Mouse (Mus musculus) MEL (cell line): ENCODE data around the gene Gxylt1. TPM values are rescaled to one million over a fixed set of nuclear protein-coding genes. Genes with fewer than 3 reads are reported as not detected.

Experiments
- DNase-seq: peaks from one replicate; pipeline ENCODE4 v3.0.0; 2011; ENCODE audit warnings: low read depth, low spot score
- H3K27ac ChIP-seq: 2 replicates; pipeline ENCODE4 v1.5.1; 2012; ENCODE audit warnings: low read depth, mild to moderate bottlenecking, control low read depth, low read length, moderate library complexity; ENCODE audit not compliant: control insufficient read depth
- H3K27me3 ChIP-seq, 2 experiments: fragments of 150-350 bp in 1 of 2; sonication (generic) in 1 of 2; 2 replicates each; pipeline ENCODE4 v1.6.1; 2012; ENCODE audit warnings: low read length in 2 of 2, mild to moderate bottlenecking in 2 of 2, improper control_type of control experiment in 1 of 2, moderate library complexity in 1 of 2; ENCODE audit not compliant: insufficient read depth in 2 of 2, control insufficient read depth in 1 of 2
- H3K36me3 ChIP-seq, 2 experiments: 2 replicates each; pipeline ENCODE4 v1.6.1; 2012 to 2014; ENCODE audit warnings: low read length in 2 of 2, improper control_type of control experiment in 1 of 2, inconsistent platforms in 1 of 2, mild to moderate bottlenecking in 1 of 2; ENCODE audit not compliant: insufficient read depth in 2 of 2, control insufficient read depth in 1 of 2
- H3K4me1 ChIP-seq, 2 experiments: fragments of 150-350 bp in 1 of 2; sonication (generic) in 1 of 2; 2 replicates each; pipeline ENCODE4 v1.6.1; 2012; ENCODE audit warnings: low read length in 2 of 2, improper control_type of control experiment in 1 of 2, mild to moderate bottlenecking in 1 of 2; ENCODE audit not compliant: insufficient read depth in 2 of 2, control insufficient read depth in 1 of 2
- H3K4me3 ChIP-seq, 2 experiments: fragments of 150-350 bp in 1 of 2; sonication (generic) in 1 of 2; 2 replicates each; pipeline ENCODE4 v1.5.1; 2012; ENCODE audit warnings: low read depth in 2 of 2, low read length in 2 of 2, mild to moderate bottlenecking in 2 of 2, moderate library complexity in 2 of 2, control low read depth in 1 of 2, improper control_type of control experiment in 1 of 2; ENCODE audit not compliant: control insufficient read depth in 1 of 2, insufficient read depth in 1 of 2
- H3K79me2 ChIP-seq: 2 replicates; pipeline ENCODE4 v1.6.1; 2012; ENCODE audit warnings: mild to moderate bottlenecking, low read length, moderate library complexity; ENCODE audit not compliant: control insufficient read depth, poor library complexity, insufficient read depth
- H3K9ac ChIP-seq: 2 replicates; pipeline ENCODE4 v1.6.1; 2012; ENCODE audit warnings: low read depth, mild to moderate bottlenecking, control low read depth, low read length, moderate library complexity; ENCODE audit not compliant: control insufficient read depth, poor library complexity, severe bottlenecking
- H3K9me3 ChIP-seq: fragments of 150-350 bp; sonication (generic); replicated peaks from 2 replicates; pipeline ENCODE4 v1.6.1; 2012; ENCODE audit warnings: mild to moderate bottlenecking, low read length, improper control_type of control experiment, moderate library complexity; ENCODE audit not compliant: insufficient read depth
- BHLHE40 ChIP-seq: IDR thresholded peaks from 2 replicates; pipeline ENCODE4 v1.6.1; 2012; ENCODE audit warnings: low read depth, mild to moderate bottlenecking, inconsistent platforms, low read length, improper control_type of control experiment, borderline replicate concordance
- E2F4 ChIP-seq: IDR thresholded peaks from 2 replicates; pipeline ENCODE4 v1.6.1; 2011; ENCODE audit warnings: low read depth, low read length, improper control_type of control experiment, borderline replicate concordance
- ELF1 ChIP-seq: IDR thresholded peaks from 2 replicates; pipeline ENCODE4 v1.6.1; 2014; ENCODE audit warnings: low read depth, mild to moderate bottlenecking, inconsistent platforms, low read length, improper control_type of control experiment, moderate library complexity
- ETS1 ChIP-seq: IDR thresholded peaks from 2 replicates; pipeline ENCODE4 v1.6.1; 2012; ENCODE audit warnings: low read depth, mild to moderate bottlenecking, inconsistent platforms, low read length, improper control_type of control experiment, moderate library complexity
- MXI1 ChIP-seq: IDR thresholded peaks from 2 replicates; pipeline ENCODE4 v1.6.1; 2011; ENCODE audit warnings: mild to moderate bottlenecking, low read depth, low read length, improper control_type of control experiment
- MYC ChIP-seq: IDR thresholded peaks from 2 replicates; pipeline ENCODE4 v1.6.1; 2011; ENCODE audit warnings: low read depth, mild to moderate bottlenecking, low read length, improper control_type of control experiment, moderate library complexity
- NELFE ChIP-seq: IDR thresholded peaks from 2 replicates; pipeline ENCODE4 v1.6.1; 2011; ENCODE audit warnings: low read depth, low read length, improper control_type of control experiment
- NRF1 ChIP-seq: IDR thresholded peaks from 2 replicates; pipeline ENCODE4 v1.6.1; 2014; ENCODE audit warnings: low read depth, mild to moderate bottlenecking, inconsistent platforms, low read length, improper control_type of control experiment, moderate library complexity; ENCODE audit not compliant: poor library complexity, insufficient read depth, severe bottlenecking
- POLR2AphosphoS2 ChIP-seq: IDR thresholded peaks from 2 replicates; pipeline ENCODE4 v1.6.1; 2011; ENCODE audit warnings: low read length, improper control_type of control experiment
- POLR2AphosphoS5 ChIP-seq: IDR thresholded peaks from 2 replicates; pipeline ENCODE4 v1.6.1; 2012; ENCODE audit warnings: low read depth, borderline replicate concordance, mild to moderate bottlenecking, inconsistent platforms, low read length, moderate library complexity, mixed read lengths
- RAD21 ChIP-seq: IDR thresholded peaks from 2 replicates; pipeline ENCODE4 v1.6.1; 2011; ENCODE audit warnings: mild to moderate bottlenecking, low read depth, low read length, improper control_type of control experiment
- RCOR1 ChIP-seq: IDR thresholded peaks from 2 replicates; pipeline ENCODE4 v1.6.1; 2012; ENCODE audit warnings: low read depth, mild to moderate bottlenecking, inconsistent platforms, low read length, improper control_type of control experiment
- TCF12 ChIP-seq: IDR thresholded peaks from 2 replicates; pipeline ENCODE4 v1.6.1; 2014; ENCODE audit warnings: low read depth, mild to moderate bottlenecking, inconsistent platforms, low read length, improper control_type of control experiment, moderate library complexity
- USF1 ChIP-seq: IDR thresholded peaks from 2 replicates; pipeline ENCODE4 v1.6.1; 2014; ENCODE audit warnings: low read depth, mild to moderate bottlenecking, inconsistent platforms, low read length, improper control_type of control experiment, moderate library complexity
- ZKSCAN1 ChIP-seq: IDR thresholded peaks from 2 replicates; pipeline ENCODE4 v1.6.1; 2012; ENCODE audit warnings: low read depth, mild to moderate bottlenecking, inconsistent platforms, low read length, improper control_type of control experiment, moderate library complexity
- ZMIZ1 ChIP-seq: IDR thresholded peaks from 2 replicates; pipeline ENCODE4 v1.6.1; 2012; ENCODE audit warnings: low read depth, mild to moderate bottlenecking, inconsistent platforms, low read length, improper control_type of control experiment, moderate library complexity
- ZNF384 ChIP-seq: IDR thresholded peaks from 2 replicates; pipeline ENCODE4 v1.6.1; 2012; ENCODE audit warnings: low read depth, mild to moderate bottlenecking, inconsistent platforms, low read length, improper control_type of control experiment
- polyA plus RNA-seq, 2 experiments: library from polyadenylated mRNA; stranded (reverse) in 1 of 2; unstranded in 1 of 2; fragments of >175 nt in 1 of 2; fragments of >200 nt in 1 of 2; gene quantifications; 2 replicates each; pipeline versions ENCODE4 v1.2.1 to v1.2.4; 2012; ENCODE audit warnings: low replicate concordance in 2 of 2, low read depth in 1 of 2; ENCODE audit not compliant: insufficient read length in 2 of 2, insufficient read depth in 1 of 2, missing spikeins in 1 of 2
- total RNA-seq: library from RNA; depleted of rRNA; stranded (reverse); fragments of 300-350 nt; gene quantifications from 2 replicates; pipeline ENCODE4 v1.2.3, GENCODE M21; 2012

Gene Gxylt1
- total and polyA plus RNA-seq, 3 experiments: 5.3 to 48.9 (median 9.9) TPM

GRCm38 (mm10) chr15:93253172-93253571, 21.8 kb downstream of the Gxylt1 start:
- H3K36me3 ChIP-seq: peaks cover 2% of the 10 kb centered on the region in 2 experiments; a peak in 2 of 4 replicates
- no peaks in the 10 kb centered on the region for H3K9me3 ChIP-seq
- no peak overlapping the region for H3K27ac ChIP-seq
- no peak for DNase-seq
- no peaks in the 10 kb centered on the region for H3K27me3 ChIP-seq
- H3K9ac ChIP-seq: no peak overlapping the region
- H3K4me1 ChIP-seq: no peaks in the 10 kb centered on the region
- TF ChIP-seq RCOR1: no peak
- TF ChIP-seq MXI1: no peak
- no peak for TF ChIP-seq RAD21
- TF ChIP-seq USF1: no peak
- no peak for TF ChIP-seq E2F4
- no peak for TF ChIP-seq NELFE
- no peak for TF ChIP-seq ELF1
- no peak for TF ChIP-seq ZMIZ1
- TF ChIP-seq ZKSCAN1: no peak
- no peaks in the 10 kb centered on the region for H3K79me2 ChIP-seq
- no peak overlapping the region for H3K4me3 ChIP-seq

GRCm38 (mm10) chr15:93252396-93252795, 22.6 kb downstream of the Gxylt1 start:
- H3K79me2 ChIP-seq: no peaks in the 10 kb centered on the region
- no peaks in the 10 kb centered on the region for H3K9me3 ChIP-seq
- no peak overlapping the region for H3K9ac ChIP-seq
- H3K4me1 ChIP-seq: no peaks in the 10 kb centered on the region
- no peak for TF ChIP-seq ETS1
- no peak for TF ChIP-seq E2F4
- no peak for TF ChIP-seq NRF1
- TF ChIP-seq POLR2AphosphoS5: no peak
- TF ChIP-seq NELFE: no peak
- TF ChIP-seq POLR2AphosphoS2: no peak
- no peak for TF ChIP-seq ELF1
- no peak for TF ChIP-seq BHLHE40
- no peak for TF ChIP-seq TCF12
- no peak for TF ChIP-seq MYC
- TF ChIP-seq ZNF384: no peak
- DNase-seq: no peak
- peaks cover 2% of the 10 kb centered on the region in 2 experiments; a peak in 2 of 4 replicates for H3K36me3 ChIP-seq
- H3K27ac ChIP-seq: no peak overlapping the region
- H3K4me3 ChIP-seq: no peak overlapping the region
- no peaks in the 10 kb centered on the region for H3K27me3 ChIP-seq
